In genomic region chr13:47554198-47554597, GRCm38 (mm10) we compare ENCODE assay signal across 24 mouse cellular contexts.
DNase-seq lines count a peak whose midpoint lies in the region; ATAC-seq lines count a peak whose summit lies in the region.
"Had no signal": no experiment of that assay in that cellular context is flagged by ENCODE, and none has a peak within 500 bp of the region (broad histone marks: within the 10 kb centered on the region; RNA-seq: fewer than 3 reads in every experiment).

No protein-coding gene starts in this region.

- no peaks in the 10 kb centered on the region for H3K36me3 ChIP-seq in embryonic facial prominence, embryonic 14.5 days (ENCODE audit: control insufficient read depth, insufficient read depth, low read length)
- H3K36me3 ChIP-seq in embryonic facial prominence, embryonic 10.5 days (replicated peaks) = no peaks in the 10 kb centered on the region
- H3K36me3 ChIP-seq in intestine, embryonic 14.5 days (ENCODE audit: control insufficient read depth, insufficient read depth, low read length) = no peaks in the 10 kb centered on the region
- no peaks in the 10 kb centered on the region for H3K36me3 ChIP-seq in intestine, embryonic 16.5 days (ENCODE audit: control insufficient read depth, insufficient read depth, low read length)
- H3K36me3 ChIP-seq in midbrain, embryonic 11.5 days (ENCODE audit: control insufficient read depth, insufficient read depth, low read length) = no peaks in the 10 kb centered on the region
- no peaks in the 10 kb centered on the region for H3K36me3 ChIP-seq in midbrain, embryonic 14.5 days (ENCODE audit: control insufficient read depth, insufficient read depth, low read length)
- H3K36me3 ChIP-seq: embryonic facial prominence, embryonic 13.5 days; forebrain, embryonic 15.5 days; G1E had no signal

- H3K9ac ChIP-seq in embryonic facial prominence, embryonic 14.5 days (ENCODE audit: low read depth, low read length) = no peak overlapping the region
- no peak overlapping the region for H3K9ac ChIP-seq in intestine, embryonic 14.5 days (ENCODE audit: low read length)
- no peak overlapping the region for H3K9ac ChIP-seq in intestine, embryonic 16.5 days (ENCODE audit: low read depth, low read length)
- H3K9ac ChIP-seq in midbrain, embryonic 11.5 days (ENCODE audit: low read length) = no peak overlapping the region
- no peak overlapping the region for H3K9ac ChIP-seq in midbrain, embryonic 14.5 days (replicated peaks; ENCODE audit: low read length)
- H3K9ac ChIP-seq: embryonic facial prominence, embryonic 13.5 days; forebrain, embryonic 13.5 days; forebrain, embryonic 15.5 days had no signal

- WGBS in embryonic facial prominence, embryonic 14.5 days = 39% methylated on average over 1 of the region's 1 CpGs
- 65% methylated on average over 1 of the region's 1 CpGs for WGBS in embryonic facial prominence, embryonic 10.5 days
- WGBS in intestine, embryonic 14.5 days = 26% methylated on average over 1 of the region's 1 CpGs
- 35% methylated on average over 1 of the region's 1 CpGs for WGBS in intestine, embryonic 16.5 days
- WGBS in midbrain, embryonic 11.5 days = 83% methylated on average over 1 of the region's 1 CpGs
- WGBS in midbrain, embryonic 14.5 days = 86% methylated on average over 1 of the region's 1 CpGs

- peak; percentile 67 for DNase-seq in embryonic facial prominence, embryonic 14.5 days (ENCODE audit: low spot score)
- no peak for DNase-seq in embryonic facial prominence, embryonic 10.5 days (ENCODE audit: low spot score)
- no peak for DNase-seq in intestine, embryonic 14.5 days (ENCODE audit: low spot score)
- peak; percentile 26 for DNase-seq in midbrain, embryonic 11.5 days (ENCODE audit: low spot score, missing footprints)
- DNase-seq in midbrain, embryonic 14.5 days = no peak
- DNase-seq in forelimb bud, embryonic 11.5 days (ENCODE audit: low read depth, low spot score) = peak; percentile 12
- DNase-seq: adrenal gland, adult 8-10 months; adrenal gland, postnatal 14 days; adrenal gland, postnatal 36 days; B cell, adult 2 months; cerebellum, adult 11-12 months; cerebellum, adult 2 months; cerebellum, adult 9-10 months; cerebellum, postnatal 10 days; cerebellum, postnatal 25 days had no signal

- no peak overlapping the region for H3K4me2 ChIP-seq in embryonic facial prominence, embryonic 14.5 days (ENCODE audit: low read depth, low read length)
- no peak overlapping the region for H3K4me2 ChIP-seq in intestine, embryonic 14.5 days (ENCODE audit: low read length)
- no peak overlapping the region for H3K4me2 ChIP-seq in intestine, embryonic 16.5 days (ENCODE audit: low read depth, low read length)
- no peak overlapping the region for H3K4me2 ChIP-seq in midbrain, embryonic 11.5 days
- no peak overlapping the region for H3K4me2 ChIP-seq in midbrain, embryonic 14.5 days (ENCODE audit: low read length)
- H3K4me2 ChIP-seq: embryonic facial prominence, embryonic 13.5 days; forebrain, embryonic 13.5 days; forebrain, embryonic 15.5 days had no signal

- H3K27ac ChIP-seq in embryonic facial prominence, embryonic 14.5 days (replicated peaks; ENCODE audit: low read depth, low read length) = no peak overlapping the region
- H3K27ac ChIP-seq in embryonic facial prominence, embryonic 10.5 days (replicated peaks) = no peak overlapping the region
- no peak overlapping the region for H3K27ac ChIP-seq in intestine, embryonic 14.5 days (ENCODE audit: low read depth)
- no peak overlapping the region for H3K27ac ChIP-seq in intestine, embryonic 16.5 days (ENCODE audit: low read length)
- no peak overlapping the region for H3K27ac ChIP-seq in midbrain, embryonic 11.5 days (ENCODE audit: low read depth, low read length)
- no peak overlapping the region for H3K27ac ChIP-seq in midbrain, embryonic 14.5 days (replicated peaks; ENCODE audit: low read depth, low read length)
- H3K27ac ChIP-seq: embryonic facial prominence, embryonic 13.5 days; forebrain, embryonic 13.5 days; forebrain, embryonic 15.5 days had no signal

- no peak overlapping the region for H3K4me3 ChIP-seq in embryonic facial prominence, embryonic 14.5 days (ENCODE audit: low read depth, low read length)
- H3K4me3 ChIP-seq in embryonic facial prominence, embryonic 10.5 days = no peak overlapping the region
- H3K4me3 ChIP-seq in intestine, embryonic 14.5 days (ENCODE audit: low read depth, low read length) = no peak overlapping the region
- H3K4me3 ChIP-seq in intestine, embryonic 16.5 days (ENCODE audit: low read length) = no peak overlapping the region
- no peak overlapping the region for H3K4me3 ChIP-seq in midbrain, embryonic 11.5 days (ENCODE audit: low read depth, low read length)
- H3K4me3 ChIP-seq in midbrain, embryonic 14.5 days (replicated peaks; ENCODE audit: low read depth, low read length) = no peak overlapping the region
- H3K4me3 ChIP-seq: embryonic facial prominence, embryonic 13.5 days; forebrain, embryonic 13.5 days; forebrain, embryonic 15.5 days had no signal

- H3K4me1 ChIP-seq in embryonic facial prominence, embryonic 14.5 days (ENCODE audit: control insufficient read depth, insufficient read depth, low read length) = no peaks in the 10 kb centered on the region
- H3K4me1 ChIP-seq in embryonic facial prominence, embryonic 10.5 days = no peaks in the 10 kb centered on the region
- no peaks in the 10 kb centered on the region for H3K4me1 ChIP-seq in intestine, embryonic 14.5 days (replicated peaks; ENCODE audit: control insufficient read depth, insufficient read depth, low read length)
- H3K4me1 ChIP-seq in intestine, embryonic 16.5 days (ENCODE audit: control insufficient read depth, insufficient read depth, low read length) = no peaks in the 10 kb centered on the region
- H3K4me1 ChIP-seq in midbrain, embryonic 11.5 days (ENCODE audit: control insufficient read depth, insufficient read depth, low read length) = no peaks in the 10 kb centered on the region; the same call in 1 of the 2 replicates
- no peaks in the 10 kb centered on the region for H3K4me1 ChIP-seq in midbrain, embryonic 14.5 days (ENCODE audit: control insufficient read depth, insufficient read depth, low read length)

- H3K27me3 ChIP-seq in embryonic facial prominence, embryonic 14.5 days (replicated peaks; ENCODE audit: control insufficient read depth, insufficient read depth, low read length) = no peaks in the 10 kb centered on the region
- H3K27me3 ChIP-seq in embryonic facial prominence, embryonic 10.5 days (replicated peaks; ENCODE audit: low read depth, poor library complexity, severe bottlenecking) = no peaks in the 10 kb centered on the region
- H3K27me3 ChIP-seq in intestine, embryonic 14.5 days (replicated peaks; ENCODE audit: control insufficient read depth, insufficient read depth, low read length) = no peaks in the 10 kb centered on the region
- no peaks in the 10 kb centered on the region for H3K27me3 ChIP-seq in intestine, embryonic 16.5 days (replicated peaks; ENCODE audit: control insufficient read depth, insufficient read depth, low read length)
- H3K27me3 ChIP-seq in midbrain, embryonic 11.5 days (ENCODE audit: control insufficient read depth, insufficient read depth, low read length) = no peaks in the 10 kb centered on the region
- no peaks in the 10 kb centered on the region for H3K27me3 ChIP-seq in midbrain, embryonic 14.5 days (ENCODE audit: control insufficient read depth, insufficient read depth, low read length)
- H3K27me3 ChIP-seq: CH12.LX; embryonic facial prominence, embryonic 13.5 days; forebrain, embryonic 13.5 days; forebrain, embryonic 15.5 days had no signal

- no peaks in the 10 kb centered on the region for H3K9me3 ChIP-seq in embryonic facial prominence, embryonic 14.5 days (ENCODE audit: control insufficient read depth, low read length)
- H3K9me3 ChIP-seq in embryonic facial prominence, embryonic 10.5 days = no peaks in the 10 kb centered on the region
- no peaks in the 10 kb centered on the region for H3K9me3 ChIP-seq in intestine, embryonic 14.5 days (ENCODE audit: control insufficient read depth, low read length)
- H3K9me3 ChIP-seq in intestine, embryonic 16.5 days (ENCODE audit: control insufficient read depth, low read length) = no peaks in the 10 kb centered on the region
- no peaks in the 10 kb centered on the region for H3K9me3 ChIP-seq in midbrain, embryonic 11.5 days (ENCODE audit: control insufficient read depth, low read length)
- no peaks in the 10 kb centered on the region for H3K9me3 ChIP-seq in midbrain, embryonic 14.5 days (ENCODE audit: control insufficient read depth, low read length)
- H3K9me3 ChIP-seq: embryonic facial prominence, embryonic 13.5 days; forebrain, embryonic 13.5 days; forebrain, embryonic 15.5 days had no signal

- ATAC-seq in embryonic facial prominence, embryonic 14.5 days (ENCODE audit: low read depth) = 0 out of 2 replicates have a peak, but pooled peaks have one; percentile 55
- 0 out of 2 replicates have a peak, but pooled peaks have one; percentile 43 for ATAC-seq in intestine, embryonic 14.5 days (replicated peaks; ENCODE audit: low FRiP score, low TSS enrichment, low read depth)
- ATAC-seq in intestine, embryonic 16.5 days = no peak
- no peak for ATAC-seq in midbrain, embryonic 11.5 days (ENCODE audit: low FRiP score)
- no peak for ATAC-seq in midbrain, embryonic 14.5 days (ENCODE audit: low FRiP score, low TSS enrichment)
- ATAC-seq: activated CD4-positive, CD25-positive, alpha-beta regulatory T cell, adult 4 months; CD4-positive, CD25-positive, alpha-beta regulatory T cell, adult 4 months; forebrain, embryonic 13.5 days; forebrain, embryonic 15.5 days; Patski had no signal

Comparison
In these comparisons a context has a peak if more than half of its experiments do, and no peak if none do; other contexts are left out.
1. ATAC-seq: peak in embryonic facial prominence, embryonic 14.5 days (single experiment) and intestine, embryonic 14.5 days (single experiment); none in intestine, embryonic 16.5 days (single experiment), midbrain, embryonic 11.5 days (single experiment) and midbrain, embryonic 14.5 days (single experiment).
2. DNase-seq: peak in embryonic facial prominence, embryonic 14.5 days (single experiment), midbrain, embryonic 11.5 days (single experiment) and forelimb bud, embryonic 11.5 days (single experiment); none in embryonic facial prominence, embryonic 10.5 days (single experiment), intestine, embryonic 14.5 days (single experiment) and midbrain, embryonic 14.5 days (single experiment).